Mouse (Mus musculus) induced T-regulatory cell, adult 2 months (primary cell): ENCODE data around the gene Prss32.
"Not testable (repeated sequence)": the region's sequence is repeated elsewhere in the genome, so short reads cannot be mapped to it uniquely, and the experiment has no call there.

Source experiments
- DNase-seq: peaks from one replicate; pipeline ENCODE4 v3.0.0-alpha.2; 2012; ENCODE audit warnings: low read depth

Gene Prss32

DNA sequence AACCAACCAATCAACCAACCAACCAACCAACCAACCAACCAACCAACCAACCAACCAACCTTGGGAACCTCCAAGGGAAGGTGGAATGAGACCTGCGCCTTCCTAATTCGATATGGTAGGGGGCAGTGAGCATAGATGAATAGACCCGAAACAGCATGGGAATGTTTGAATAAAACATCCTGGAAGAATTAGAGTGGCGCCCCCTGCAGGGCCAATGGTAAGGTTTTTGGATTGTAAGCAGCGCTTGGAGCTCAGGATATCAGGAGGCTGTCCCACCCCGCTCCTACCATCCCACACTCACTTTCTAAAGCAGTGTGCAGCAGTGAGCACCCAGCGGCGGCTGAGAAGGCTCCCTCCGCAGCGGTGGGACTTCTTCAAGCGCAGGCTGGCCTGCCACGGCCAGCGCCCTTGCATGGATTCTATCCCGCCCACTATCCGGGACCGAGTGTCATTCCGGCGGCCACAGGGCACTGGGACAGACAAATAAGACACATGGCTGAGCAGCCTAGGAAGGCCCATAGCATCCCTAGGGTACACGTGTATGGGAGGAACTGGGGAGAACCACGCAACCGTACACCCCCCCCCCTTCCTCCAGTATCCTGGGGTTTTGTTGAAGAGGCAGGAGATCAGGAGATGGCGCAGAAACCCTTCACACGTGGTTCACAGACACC is 379 bp upstream of the Prss32 start:
- peak; percentile 58 for DNase-seq

- peak; percentile 43 for DNase-seq
Observed at GRCm38 (mm10) chr17:23850028-23850427, 6.4 kb downstream of the Prss32 start.

DNA sequence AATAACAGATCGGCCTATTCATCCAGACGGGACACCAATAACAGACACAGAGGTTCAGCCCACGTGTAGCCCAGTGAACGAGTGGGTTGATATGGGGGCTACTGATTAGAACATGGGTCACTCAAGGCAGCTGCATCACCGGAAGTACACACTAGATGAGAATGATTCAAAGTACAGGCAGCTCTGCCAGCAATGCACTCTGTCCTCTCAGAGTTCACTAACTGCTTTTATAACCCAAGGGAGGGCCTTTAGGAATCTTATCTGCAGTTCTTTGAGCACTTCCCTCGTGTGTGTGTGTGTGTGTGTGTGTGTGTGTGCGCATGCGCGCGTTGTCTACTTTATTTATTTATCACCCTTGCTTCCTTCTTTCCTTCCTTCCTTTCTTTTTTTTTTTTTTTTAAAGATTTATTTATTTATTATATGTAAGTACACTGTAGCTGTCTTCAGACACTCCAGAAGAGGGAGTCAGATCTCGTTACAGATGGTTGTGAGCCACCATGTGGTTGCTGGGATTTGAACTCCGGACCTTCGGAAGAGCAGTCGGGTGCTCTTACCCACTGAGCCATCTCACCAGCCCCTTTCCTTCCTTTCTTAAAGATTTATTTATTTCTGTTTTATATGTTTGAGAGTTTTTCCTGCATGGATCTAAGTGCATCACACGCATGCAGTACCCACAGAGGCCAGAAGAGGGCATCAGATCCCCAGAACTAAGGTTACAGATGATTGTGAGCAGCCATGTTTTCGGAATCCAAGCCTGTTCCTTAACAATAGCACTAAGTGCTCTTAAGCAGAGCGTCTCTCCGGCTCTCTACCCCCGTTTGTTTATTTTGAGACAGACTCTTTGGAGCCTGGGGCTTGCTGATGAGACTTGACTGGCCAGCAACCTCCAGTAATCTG is 7.4 kb downstream of the Prss32 start:
- DNase-seq = peak; percentile 83

- peak; percentile 72 for DNase-seq
Observed at GRCm38 (mm10) chr17:23853292-23853691, 9.6 kb downstream of the Prss32 start.

- no peak for DNase-seq
Observed at GRCm38 (mm10) chr17:23854229-23854765, 10.6 kb downstream of the Prss32 start.

DNA sequence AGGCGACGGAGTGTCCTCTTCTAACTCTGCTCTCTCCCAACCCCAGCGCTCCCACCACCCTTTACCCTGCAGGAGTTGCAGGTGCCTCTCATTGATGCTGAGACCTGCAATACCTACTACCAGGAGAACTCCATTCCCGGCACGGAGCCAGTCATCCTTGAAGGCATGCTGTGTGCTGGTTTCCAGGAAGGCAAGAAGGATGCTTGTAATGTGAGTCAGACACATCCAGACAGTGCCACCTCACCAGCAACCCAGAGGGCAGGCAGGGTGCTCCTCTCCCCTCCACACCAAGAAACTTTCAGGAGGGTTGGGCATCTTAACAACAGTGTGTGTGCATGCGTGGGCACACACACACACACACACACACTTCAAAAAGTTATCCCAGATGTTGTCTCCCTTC is 13.5 kb downstream of the Prss32 start:
- DNase-seq = no peak

- DNase-seq = no peak
Observed at GRCm38 (mm10) chr17:23857913-23858312, 14.3 kb downstream of the Prss32 start.

GRCm38 (mm10) chr17:23862926-23863325 is 19.3 kb downstream of the Prss32 start:
- DNase-seq = no peak

- DNase-seq = no peak
Observed at GRCm38 (mm10) chr17:23867756-23868155, 24.1 kb downstream of the Prss32 start, which contains the start of gene Prss21. Gene Prss21 (plus strand): TSS chr17:23868056.

GRCm38 (mm10) chr17:23868513-23868912 is 24.9 kb downstream of the Prss32 start:
- no peak for DNase-seq

DNA sequence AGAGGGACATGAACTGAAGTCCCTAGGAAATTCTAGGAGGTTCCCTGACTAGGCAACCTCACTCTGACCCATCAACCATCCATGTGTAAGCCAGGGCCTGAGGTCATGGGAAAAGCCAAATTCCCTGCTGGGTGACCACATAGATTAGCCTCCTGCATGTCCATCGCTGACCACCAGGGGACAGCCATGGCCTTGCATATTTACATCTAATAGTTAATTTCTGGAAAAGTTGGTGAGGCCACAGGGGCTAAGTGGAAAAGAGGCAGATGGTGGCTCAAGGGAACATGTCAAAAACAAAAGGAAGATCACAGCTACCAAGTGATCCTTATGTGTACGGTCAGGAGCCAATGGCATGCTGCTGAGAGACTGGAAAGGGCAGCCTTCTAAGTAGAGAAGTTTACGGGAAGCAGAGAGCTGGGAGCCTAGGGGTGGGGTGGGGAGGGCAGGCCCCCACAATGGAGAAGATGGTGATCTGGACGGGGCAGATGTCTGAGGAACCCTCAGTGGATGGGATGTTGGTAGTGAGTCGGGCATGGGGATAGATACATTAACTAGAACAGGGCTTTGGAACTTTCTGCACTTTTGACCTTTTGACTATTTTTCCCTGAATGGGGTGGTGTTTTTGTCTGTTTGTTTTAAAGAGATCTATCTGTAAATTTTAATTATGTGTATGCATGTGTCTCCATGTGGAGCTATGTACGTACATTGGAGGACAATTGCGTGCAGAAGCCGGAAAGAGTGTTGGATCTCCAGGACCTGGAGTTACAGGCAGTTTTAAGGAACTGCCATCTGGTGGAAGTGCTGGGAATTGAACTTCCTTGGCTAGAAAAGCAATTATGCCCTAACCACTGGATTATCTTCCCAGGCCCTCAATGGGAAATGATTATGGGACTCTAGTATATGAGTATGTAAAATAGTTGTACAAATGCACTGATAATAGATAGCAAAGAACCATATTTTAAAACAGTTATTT is 30.5 kb downstream of the Prss32 start:
- DNase-seq = peak; percentile 46

DNA sequence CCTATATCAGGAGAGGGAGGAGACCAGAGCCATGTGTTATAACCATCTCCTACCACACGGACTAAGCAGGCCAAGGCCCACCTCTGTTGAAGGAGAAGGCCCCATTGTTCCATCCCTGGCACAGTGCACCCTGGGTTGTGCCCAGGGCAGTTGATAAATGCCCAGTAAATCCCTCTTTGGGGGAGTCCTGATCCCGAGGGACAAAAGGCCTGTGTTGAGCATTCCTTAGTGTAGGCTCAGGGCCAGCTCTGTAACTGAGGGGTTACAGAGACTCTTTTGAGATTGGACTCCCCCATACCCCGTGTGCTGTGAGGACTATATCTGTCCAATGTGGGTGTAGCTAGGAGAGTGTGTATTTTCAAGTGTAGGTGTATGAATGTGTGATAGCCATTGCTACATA is 33.1 kb downstream of the Prss32 start:
- no peak for DNase-seq

DNA sequence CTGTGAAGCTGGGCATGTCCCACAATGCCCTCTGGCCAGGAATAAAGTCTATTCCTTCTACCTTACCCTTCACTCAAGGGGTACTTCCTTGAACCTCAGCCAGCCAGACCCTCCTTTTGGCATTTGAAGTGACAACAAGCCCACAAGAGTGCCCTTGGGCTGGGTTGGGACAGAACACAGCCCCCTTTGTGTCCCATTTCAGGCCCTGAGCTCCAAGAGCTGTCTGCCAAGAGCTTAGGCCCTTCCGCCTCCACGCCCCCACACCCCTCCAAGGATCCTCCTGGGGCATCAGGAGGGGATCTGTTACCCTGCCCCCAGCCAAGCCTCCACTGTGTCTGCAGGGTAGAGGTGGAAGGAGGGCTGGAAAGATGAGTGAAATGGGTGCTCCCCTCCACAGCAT is 33.5 kb downstream of the Prss32 start:
- DNase-seq = no peak

- not testable (repeated sequence) for DNase-seq
Observed at GRCm38 (mm10) chr17:23880576-23880975, 36.9 kb downstream of the Prss32 start, which contains the start of the genes Dcpp1 and Dcpp2. Gene Dcpp1 (plus strand): TSS chr17:23880876. Gene Dcpp2 (plus strand): TSS chr17:23880880.
